Mouse (Mus musculus) left cerebral cortex, postnatal 36 days (tissue): ENCODE results near the gene Cacna2d1. TPM values are rescaled to one million over a fixed set of nuclear protein-coding genes. Genes with fewer than 3 reads are reported as not detected.

ENCODE experiments used
- DNase-seq, 2 experiments: peaks; one replicate each; pipeline ENCODE4 v3.0.0; 2021 to 2022; ENCODE audit warnings: low spot score in 2 of 2, mixed read lengths in 1 of 2
- intact Hi-C: fragments of 180-260 bp; cut with DNase I; formaldehyde crosslinking; loops from one replicate; pipeline ENCODE4 v1.15.1; 2025
- total RNA-seq, 2 experiments: library from RNA; stranded (reverse); gene quantifications; 2 replicates each; pipeline ENCODE4 v1.2.3; 2021

Gene Cacna2d1
- total RNA-seq, 2 experiments from 2014 or later = 187 to 210 TPM

DNA sequence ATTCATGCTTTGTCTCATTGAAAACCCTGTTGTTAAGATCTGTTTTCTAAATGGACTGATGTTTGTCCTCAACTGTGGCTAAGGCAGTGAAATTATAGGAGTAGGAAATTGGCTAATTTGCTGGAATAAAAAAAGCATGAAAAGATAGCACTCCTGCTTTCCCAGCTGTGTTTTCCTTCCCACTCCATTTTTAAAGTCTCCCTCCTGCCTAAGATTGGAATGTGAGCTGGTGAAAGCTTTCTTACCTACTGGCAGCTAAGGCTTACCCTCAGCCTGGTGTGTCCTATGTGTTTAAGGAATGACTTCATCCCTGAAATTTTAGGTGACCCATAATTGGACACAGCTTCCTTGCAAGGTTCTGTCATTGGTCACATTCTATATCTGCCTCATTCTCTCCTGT is 40.2 kb downstream of the Cacna2d1 start:
- DNase-seq = no peak
- intact Hi-C loops = no loop called here

DNA sequence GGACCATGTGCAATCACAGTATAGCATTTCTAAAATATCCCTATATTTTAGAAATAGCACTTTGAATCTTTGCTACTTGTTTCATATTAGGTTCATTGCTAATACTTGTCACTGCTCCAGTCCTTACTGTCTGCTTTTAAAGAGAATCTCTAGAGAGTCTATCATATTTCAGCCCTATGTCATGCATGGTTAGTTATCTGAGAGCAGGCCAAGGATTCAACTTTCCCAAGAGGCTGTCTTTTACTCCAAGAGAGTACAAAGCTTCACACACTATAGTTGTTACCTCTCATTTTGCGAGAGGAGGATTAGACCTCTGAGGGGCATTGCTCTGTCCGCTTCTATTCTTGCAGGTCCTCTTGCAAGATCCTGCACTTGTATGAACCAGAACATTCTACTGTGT is 44.7 kb downstream of the Cacna2d1 start:
- intact Hi-C loops = no loop called here
- no peak for DNase-seq

DNA sequence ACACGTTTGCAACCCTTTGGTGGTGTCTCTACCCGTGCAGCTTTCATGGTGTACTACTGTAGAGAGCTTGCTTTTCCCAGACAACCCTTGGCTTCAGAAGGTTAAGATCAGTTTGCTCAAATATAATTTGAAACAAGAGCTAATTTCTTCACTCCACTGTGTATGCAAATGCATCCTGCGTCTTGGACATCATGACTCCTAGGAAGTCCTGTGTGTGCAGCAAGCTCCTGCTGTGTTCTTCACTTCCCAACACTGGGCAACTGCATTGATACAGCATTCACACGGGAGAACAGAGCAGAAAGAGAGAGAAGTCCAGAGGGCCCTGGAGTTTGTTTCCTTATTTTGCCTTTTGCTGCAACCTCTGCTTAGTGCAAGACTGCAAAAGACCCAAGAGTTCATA is 48.1 kb downstream of the Cacna2d1 start:
- no peak for DNase-seq
- intact Hi-C loops = no loop called here

DNA sequence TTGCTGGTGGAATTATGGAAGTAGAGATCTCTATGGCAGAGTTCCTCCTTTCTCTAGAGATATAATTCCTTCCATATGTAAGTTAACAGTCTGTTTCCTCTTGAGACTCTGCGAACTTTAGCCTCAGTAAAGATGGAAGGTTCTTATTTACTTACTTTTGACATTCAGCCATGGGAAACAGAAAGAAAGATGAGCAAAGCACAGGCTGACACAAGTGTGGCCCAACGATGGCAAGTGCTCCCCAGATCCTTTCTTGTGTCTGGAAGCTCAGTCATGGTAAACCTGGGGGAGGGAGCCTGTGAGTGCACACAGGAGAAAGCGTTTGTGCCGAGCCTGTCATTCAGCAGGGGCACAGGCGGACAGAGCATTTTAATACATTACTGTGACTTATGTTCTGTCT is 48.9 kb downstream of the Cacna2d1 start:
- intact Hi-C loops = no loop called here
- DNase-seq = no peak

DNA sequence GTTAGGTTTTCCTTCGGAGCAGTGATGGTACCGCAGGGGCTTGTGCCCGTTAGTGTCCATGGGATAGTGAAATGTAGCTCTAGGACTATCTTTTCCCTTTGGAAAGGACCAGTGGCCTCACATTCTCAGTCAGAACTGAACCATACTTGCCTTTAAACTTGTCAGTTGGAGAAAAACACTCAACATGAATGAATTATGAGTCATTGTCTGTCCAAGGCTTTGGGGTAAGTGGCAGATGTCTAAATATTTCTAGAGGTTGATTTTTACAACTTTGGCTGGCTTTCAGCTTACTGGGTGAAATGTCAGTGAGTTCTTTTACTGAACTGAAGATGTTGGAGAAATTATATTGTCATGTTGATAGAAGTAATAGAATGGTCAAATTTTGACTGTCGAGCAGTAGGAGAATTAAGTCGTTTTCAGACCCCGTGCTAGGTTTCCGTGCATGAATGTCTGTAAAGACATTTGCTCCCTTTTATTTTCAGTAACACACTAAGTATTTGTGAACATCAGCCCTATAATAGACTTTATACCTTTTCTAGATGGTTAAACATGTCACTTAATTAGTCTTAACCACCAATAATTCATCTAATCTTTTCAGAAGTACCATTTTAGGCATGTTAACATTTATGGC is 50.9 kb downstream of the Cacna2d1 start:
- intact Hi-C loops = no loop called here
- DNase-seq = no peak

DNA sequence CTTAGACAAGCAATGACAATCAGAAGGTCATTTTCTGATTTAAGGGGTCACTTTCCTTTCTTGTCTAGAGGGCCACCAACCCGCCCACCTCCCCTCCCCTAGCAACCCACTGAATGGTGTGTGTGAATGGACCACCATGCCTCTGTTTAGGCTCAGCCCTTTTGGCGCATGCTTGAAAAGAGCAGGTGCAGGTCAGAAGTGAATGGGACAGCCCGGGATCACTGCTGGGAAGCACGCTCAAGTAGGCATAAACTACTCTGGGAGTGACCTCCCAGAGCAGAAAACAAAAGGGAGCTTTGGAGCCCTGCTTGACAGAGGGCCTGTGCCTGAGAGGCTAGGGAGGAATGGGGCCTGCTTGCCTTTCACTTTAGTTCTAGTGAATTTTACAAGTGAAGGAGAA is 51.4 kb downstream of the Cacna2d1 start:
- DNase-seq = no peak
- intact Hi-C loops = no loop called here

DNA sequence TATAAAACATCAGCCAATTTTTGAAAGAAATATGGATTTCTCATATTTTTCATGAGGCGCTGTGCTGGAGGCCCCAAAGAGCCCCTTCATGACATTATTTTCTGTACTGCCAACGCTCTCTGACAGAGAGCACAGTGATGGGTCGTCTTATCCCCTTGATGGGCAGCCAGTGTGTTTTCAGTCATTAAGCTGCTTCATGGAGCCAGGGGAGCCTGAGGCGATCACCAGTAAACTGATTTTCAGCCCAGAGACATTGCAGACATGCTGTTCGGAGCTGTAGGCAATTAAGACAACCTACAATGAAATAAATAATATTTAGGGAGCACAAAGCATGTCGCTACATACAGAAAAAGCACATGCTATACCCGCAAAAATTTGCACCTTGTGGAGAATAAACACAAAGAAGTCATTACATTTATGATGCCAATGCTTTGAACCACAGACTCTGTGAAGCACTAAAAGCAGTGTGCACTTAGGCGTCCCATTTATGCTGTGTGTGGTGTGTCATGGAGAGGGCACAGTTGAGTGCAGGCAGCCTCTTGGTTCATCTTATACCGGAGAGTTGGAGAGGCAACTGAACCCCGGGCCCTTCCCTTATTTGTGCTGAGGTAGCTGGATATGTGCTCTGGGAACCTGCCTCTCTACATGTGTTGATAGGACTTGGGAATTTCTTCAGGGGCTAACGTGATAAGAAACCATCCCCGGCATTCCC is 57.1 kb downstream of the Cacna2d1 start:
- intact Hi-C loops = no loop called here
- no peak for DNase-seq

DNA sequence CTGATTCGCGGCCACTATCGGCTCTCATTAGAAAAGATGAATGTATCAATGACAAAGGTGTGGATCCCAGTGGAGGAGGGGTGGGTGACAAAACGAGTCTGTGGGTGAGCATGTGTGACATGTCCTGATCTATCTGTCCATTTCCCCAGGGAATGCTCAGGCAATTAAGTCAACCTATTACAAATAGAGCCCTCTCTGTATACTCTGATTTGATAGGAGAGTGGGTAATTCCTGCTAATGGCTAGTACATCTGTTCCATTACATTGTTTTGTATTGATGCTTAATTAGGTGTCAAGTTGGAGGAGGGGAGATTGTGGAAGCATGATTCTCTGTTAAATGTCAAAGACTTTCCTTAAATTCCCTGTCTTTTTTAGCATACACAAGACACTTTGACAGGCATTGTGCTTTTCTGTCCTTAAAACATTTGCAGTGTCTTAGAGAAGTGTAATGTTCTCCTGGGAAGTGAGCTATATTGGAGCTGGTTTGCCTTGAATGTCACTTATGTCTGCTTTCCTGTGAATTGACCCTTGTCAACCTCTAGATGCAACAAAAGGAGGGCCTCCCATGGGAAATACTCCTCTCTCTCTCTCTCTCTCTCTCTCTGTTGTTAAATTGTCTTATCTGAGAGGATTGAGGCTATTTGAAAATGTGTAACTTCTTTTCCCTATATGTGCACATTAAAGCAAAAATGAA is 58.9 kb downstream of the Cacna2d1 start:
- DNase-seq = no peak
- intact Hi-C loops = no loop called here

DNA sequence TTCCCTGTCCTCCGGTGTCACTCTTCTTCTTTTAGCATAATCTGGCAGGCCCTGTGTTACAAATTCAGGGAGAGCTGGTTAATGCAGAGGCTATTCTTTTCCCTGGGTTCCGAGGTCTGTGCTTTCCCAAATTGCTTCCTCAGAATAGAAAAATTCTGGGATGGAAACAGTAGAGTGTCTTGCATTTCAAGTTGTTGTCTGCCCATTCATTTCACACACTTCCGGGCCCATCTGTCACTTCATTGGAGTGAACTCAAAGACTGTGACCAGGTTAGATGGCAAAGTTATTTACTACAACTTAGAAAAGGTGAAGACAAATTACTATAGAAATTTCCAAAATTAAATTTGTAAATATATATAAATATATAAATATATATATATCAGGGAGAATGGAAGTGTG is 62.7 kb downstream of the Cacna2d1 start:
- intact Hi-C loops = no loop called here
- DNase-seq = no peak

DNA sequence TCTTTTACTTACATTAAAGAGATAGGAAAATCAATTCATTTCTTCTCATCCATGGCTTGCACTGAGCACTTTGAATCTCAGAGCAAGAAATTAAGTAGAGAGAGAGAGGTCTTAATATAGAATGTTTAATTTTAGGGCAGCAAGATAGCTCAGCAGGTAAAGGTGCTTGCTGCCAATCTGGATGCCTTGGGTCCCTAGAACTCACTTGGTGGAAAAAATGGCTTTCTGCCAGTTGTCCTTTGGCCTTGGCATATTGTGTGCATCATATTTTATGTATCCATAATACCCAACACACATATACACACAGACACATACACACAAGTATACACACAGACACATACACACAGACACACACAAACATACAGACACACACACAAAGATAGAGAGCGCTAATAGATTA is 63.3 kb downstream of the Cacna2d1 start:
- intact Hi-C loops = no loop called here
- no peak for DNase-seq

DNA sequence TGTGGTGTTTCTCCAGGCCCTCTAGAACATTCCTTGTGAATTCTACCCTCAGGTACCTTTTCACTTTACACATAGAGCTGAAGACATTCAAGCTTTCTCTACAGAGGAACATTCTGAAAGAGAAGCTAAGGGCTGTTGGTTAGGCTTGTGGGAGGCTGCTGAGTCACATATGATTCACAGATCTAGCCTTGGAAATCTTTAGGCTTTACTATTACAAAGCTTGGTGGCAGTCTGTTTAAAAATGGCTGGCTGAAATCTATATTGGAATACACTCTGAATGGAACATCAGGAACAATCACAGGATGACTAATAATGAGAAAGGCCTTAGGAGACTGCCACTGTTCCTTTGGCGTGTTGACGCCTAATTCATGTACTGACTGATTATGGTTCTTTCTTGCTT is 66.4 kb downstream of the Cacna2d1 start:
- no peak for DNase-seq
- intact Hi-C loops = no loop called here

DNA sequence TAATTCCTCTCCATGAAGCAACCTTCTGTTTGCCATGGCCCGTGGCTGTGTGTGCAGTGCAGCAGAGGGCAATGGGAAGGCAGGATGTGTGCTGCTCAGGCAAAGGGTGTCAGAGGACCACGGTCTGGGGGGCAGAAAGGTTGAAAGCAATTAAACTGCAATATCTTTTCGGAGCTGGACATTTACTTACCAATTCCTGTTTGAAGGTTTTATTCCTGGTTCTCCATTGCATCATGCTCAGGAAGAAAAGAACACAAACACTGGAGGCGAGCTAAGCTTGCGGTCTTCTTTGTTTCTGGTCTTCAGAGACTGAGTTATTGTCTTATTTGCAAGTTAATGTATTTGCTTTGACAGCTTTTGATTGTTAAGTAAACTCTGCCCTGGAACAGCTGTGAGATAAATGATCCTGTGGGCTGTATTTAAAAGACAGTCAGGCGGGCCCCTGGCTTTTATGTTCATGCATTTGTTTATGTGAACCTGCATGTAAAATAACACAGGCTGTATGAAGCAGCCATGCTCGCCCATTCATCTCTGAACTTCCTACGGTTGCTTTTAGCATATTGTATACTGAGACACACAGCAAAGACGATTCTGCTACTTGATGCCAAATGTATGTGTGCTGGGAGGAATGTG is 68.1 kb downstream of the Cacna2d1 start:
- intact Hi-C loops = no loop called here
- no peak for DNase-seq

DNA sequence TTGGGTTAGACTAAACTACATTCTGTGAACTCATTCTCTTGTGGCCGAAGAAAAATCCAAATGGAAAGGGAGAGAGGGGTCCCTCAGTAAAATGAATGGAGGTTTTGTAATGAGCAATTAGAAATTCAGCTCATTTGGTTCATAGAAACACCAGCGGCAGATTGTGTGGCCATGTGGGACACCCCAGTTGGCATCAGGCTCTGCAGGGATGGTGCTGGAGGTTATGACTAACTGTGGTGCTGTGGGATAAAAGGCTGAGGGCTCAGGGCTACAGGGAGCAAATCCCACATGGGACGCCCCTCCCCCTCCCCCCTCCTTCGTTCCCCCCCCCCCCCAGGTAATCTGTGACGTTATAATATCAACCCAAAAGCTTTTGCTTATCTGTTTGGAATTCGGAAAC is 69.8 kb downstream of the Cacna2d1 start:
- intact Hi-C loops = loop anchor here (2.0 kb wide), 1 partner anchor 70 kb away; the partner anchor contains the start of gene Cacna2d1
- DNase-seq = no peak

DNA sequence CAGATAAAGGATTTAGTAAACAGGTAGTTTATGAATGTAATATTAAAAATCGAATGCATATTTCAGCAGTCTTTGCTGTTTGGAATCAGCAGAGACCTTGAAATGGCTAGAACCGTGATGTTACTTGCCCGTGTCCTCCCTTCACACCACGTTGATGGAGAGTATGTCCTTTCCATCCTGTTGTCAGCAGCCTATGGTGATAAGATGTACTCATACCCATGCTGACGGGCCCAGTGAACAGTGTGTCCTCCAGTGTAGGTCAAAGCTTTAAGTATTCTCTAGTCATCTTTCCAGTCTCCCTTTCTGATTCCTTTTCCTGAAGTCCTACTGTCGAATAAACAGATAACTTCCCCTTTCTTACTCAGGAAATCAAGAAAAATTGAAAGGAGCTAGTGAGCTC is 72.5 kb downstream of the Cacna2d1 start:
- intact Hi-C loops = no loop called here
- DNase-seq = no peak

DNA sequence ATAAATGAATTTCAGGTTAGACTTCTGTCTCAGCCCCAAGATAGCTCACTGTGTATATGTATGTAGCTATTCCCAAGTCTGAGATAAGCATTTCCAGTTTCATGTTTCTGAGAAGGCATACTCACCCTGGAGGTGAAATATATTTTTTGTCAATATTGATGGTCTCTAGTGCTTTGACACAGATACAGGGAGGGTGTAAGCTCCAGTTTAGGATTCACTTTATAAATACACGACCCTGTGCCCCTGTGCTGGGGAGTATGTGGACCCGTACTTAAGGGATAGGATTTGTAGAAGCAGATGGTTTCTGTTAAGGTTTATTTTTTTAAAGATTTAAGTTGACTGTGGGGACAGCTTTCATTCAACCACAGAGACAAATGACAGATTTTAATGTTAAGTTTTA is 79.2 kb downstream of the Cacna2d1 start:
- intact Hi-C loops = no loop called here
- DNase-seq = no peak

DNA sequence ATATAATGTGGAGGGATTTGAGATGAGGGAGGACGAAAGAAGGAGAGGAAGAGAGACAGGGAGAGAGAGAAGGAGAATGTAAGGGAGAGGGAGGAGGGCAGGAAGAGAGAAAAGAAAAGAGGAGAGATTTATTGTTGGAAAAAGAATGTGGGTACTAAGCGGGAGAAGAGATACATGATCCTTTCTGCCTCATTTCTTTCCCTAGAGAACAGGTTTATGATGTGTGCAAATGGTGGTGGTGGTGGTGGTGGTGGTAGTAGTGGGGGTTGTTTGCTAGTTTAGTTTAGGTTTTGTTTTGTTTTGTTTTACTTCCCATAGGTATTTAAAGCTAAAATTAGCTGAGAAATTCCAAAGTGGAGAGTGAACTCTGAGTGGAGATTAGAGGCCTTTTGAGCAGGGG is 79.9 kb downstream of the Cacna2d1 start:
- intact Hi-C loops = no loop called here
- DNase-seq = no peak

DNA sequence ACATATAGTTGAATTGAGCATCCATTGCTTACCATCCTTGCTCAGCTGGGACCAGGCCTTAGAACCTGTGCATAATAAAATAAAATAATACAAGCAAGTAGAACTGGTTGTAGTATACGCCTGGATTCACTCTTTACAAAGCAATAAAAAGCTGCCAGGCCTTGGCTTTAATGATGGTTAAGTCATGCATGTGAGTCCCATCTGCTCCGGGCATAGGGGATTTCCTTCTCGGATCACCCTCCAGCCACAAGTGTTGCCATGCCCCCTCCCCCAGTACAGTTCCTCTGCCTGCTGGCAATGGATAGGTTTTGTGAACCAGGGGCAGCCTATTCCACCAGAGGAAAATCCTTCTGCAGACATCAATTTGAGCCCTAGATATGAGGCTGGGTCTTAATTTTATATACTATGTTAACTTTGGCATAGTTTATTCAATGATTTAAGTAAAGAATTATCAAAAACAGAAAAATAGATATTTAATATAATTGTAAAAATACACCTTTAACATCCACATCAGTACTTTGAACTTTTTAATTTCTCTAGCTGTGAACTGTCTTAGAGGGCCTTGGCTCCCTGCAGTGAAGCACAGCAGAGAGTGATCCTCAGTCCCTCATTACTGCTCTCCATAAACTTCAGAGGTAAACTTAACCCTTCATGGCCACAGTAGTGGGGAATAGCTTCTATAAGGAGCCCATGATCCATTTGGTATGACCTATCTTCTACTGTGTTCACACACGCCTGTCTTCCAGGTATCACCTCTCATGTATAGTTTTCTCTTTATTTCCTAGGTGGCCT is 90.3 kb downstream of the Cacna2d1 start:
- intact Hi-C loops = no loop called here

DNA sequence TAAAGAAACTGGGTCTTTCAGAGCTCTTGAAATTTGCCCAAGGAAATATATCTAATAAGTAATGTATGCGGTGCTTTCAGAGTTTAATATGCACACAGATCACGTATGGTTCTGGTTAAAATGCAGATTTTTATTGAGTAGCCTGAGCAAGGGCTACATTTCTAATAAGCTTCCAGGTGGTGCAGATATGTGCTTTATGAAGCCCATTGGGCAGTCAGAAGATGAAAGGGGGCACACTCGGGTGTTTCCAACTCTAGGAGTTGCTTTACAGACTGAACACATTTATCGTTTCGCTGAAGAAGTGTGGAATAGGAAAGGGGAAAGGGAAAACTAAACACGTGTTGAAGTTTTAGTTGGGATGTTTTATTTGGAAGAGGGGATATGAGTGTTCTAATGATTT is 94.4 kb downstream of the Cacna2d1 start:
- no peak for DNase-seq
- intact Hi-C loops = no loop called here

More for the DNA sequence above, 90.3 kb downstream of the Cacna2d1 start:
- DNase-seq = no peak

DNA sequence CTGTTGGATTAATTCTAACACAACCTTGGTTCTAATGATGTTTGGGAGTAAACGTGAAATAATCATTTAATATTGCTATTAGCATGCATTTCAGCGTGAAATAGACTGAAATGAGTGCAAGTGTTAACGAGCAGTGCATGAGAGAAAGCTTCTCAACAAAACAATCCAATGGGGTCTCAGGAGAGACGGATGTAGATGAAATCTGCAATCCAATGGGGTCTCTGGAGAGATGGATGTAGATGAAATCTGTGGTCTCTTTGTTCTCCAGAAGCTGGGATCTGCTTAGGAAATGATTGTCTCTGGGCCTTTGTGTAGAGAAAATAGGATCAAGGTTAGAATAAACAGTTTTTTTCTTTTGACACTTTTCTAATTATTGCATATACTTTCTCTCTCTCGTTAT is 95.0 kb downstream of the Cacna2d1 start:
- intact Hi-C loops = no loop called here

DNA sequence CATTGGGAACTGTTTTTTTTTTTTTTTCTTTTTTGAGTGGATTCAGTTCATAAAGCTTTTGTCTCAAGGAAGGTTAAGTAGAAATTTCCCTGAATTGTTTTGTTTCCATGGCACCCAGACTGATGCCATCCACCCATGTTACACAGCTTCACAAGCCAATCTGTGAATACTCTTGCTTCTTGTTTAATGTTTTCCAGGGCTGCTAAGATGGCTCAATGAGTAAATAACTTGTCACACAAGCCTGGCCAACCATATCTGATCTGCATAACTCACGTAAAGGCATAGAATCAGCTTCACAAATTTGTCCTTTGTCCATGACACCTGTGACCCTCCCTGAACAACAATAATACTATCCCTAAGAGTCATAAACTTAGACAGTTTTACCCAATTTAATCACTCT is 99.1 kb downstream of the Cacna2d1 start:
- no peak for DNase-seq
- intact Hi-C loops = no loop called here

More for the DNA sequence above, 95.0 kb downstream of the Cacna2d1 start:
- no peak for DNase-seq
